Mouse (Mus musculus) megakaryocyte, embryonic 14.5 days (primary cell): ENCODE measurements around the gene Ankfy1. TPM values are rescaled to one million over a fixed set of nuclear protein-coding genes. Genes with fewer than 3 reads are reported as not detected.
"Not testable (repeated sequence)": the region's sequence is repeated elsewhere in the genome, so short reads cannot be mapped to it uniquely, and the experiment has no call there.

Experiments
- H3K27me3 ChIP-seq: replicated peaks from 2 replicates; pipeline ENCODE3; 2012; ENCODE audit warnings: inconsistent platforms
- H3K36me3 ChIP-seq: replicated peaks from 2 replicates; pipeline ENCODE3; 2012; ENCODE audit warnings: low read length, inconsistent platforms, mixed read lengths
- H3K4me1 ChIP-seq: 2 replicates; pipeline ENCODE4 v1.6.1; 2012; ENCODE audit warnings: inconsistent platforms
- H3K4me3 ChIP-seq: replicated peaks from 2 replicates; pipeline ENCODE3; 2012; ENCODE audit warnings: moderate library complexity, mild to moderate bottlenecking, inconsistent platforms
- H3K9me3 ChIP-seq: 2 replicates; pipeline ENCODE4 v1.6.1; 2012; ENCODE audit warnings: inconsistent platforms
- FLI1 ChIP-seq: IDR thresholded peaks from 2 replicates; pipeline ENCODE4 v1.6.1; 2012; ENCODE audit warnings: low read length, inconsistent platforms, mixed read lengths
- GATA1 ChIP-seq: IDR thresholded peaks from 3 replicates; pipeline ENCODE4 v1.6.1; 2012; ENCODE audit warnings: mixed read lengths, low read length, inconsistent platforms, borderline replicate concordance
- polyA plus RNA-seq: library from polyadenylated mRNA; stranded (reverse); fragments of >175 nt; gene quantifications from 2 replicates; pipeline ENCODE4 v1.2.3, GENCODE M21; 2012; ENCODE audit warnings: low replicate concordance; ENCODE audit not compliant: insufficient read depth

The Ankfy1 gene
- polyA plus RNA-seq, 1 experiment = 3.6 TPM

GRCm38 (mm10) chr11:72712721-72713120, 22.9 kb downstream of the Ankfy1 start:
- Histone ChIP-seq H3K4me1 (peaks cover 13% of the 10 kb centered on the region), H3K27me3 (no peaks in the 10 kb centered on the region), H3K36me3 (peaks cover 61% of the 10 kb centered on the region), H3K4me3 (no peak overlapping the region), H3K9me3 (no peaks in the 10 kb centered on the region; the same call in 1 of the 2 replicates)
- TF ChIP-seq FLI1 = no peak

- Histone ChIP-seq H3K4me3 (no peak overlapping the region), H3K4me1 (peaks cover 3% of the 10 kb centered on the region; the same call in 1 of the 2 replicates), H3K27me3 (no peaks in the 10 kb centered on the region), H3K9me3 (no peaks in the 10 kb centered on the region), H3K36me3 (peaks cover 70% of the 10 kb centered on the region)
- no peak for TF ChIP-seq GATA1
- TF ChIP-seq FLI1 = no peak
Observed at GRCm38 (mm10) chr11:72718161-72718560, 28.4 kb downstream of the Ankfy1 start.

DNA sequence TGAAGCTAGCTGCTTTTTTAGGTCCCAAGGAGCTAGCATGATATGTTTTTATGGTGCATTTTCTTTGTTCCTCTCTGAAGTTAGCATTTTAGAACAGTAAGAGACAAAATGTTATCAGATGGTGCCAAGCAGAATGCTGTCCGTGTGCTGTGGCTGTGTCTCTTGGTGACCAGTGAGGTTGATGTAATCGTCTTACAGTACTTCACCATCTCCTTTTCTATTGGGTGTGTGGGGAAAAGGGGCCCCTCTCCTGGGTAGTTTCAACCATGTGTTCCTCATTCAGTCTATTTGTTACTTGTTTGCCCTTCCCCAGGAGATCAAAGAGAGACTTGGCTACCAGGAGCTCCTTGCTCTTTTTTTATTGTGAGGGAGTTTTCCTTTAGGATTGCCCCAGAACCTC, 33.4 kb downstream of the Ankfy1 start:
- Histone ChIP-seq H3K4me1 (peaks cover under 1% of the 10 kb centered on the region; the same call in 1 of the 2 replicates), H3K36me3 (peaks cover 65% of the 10 kb centered on the region), H3K4me3 (no peak overlapping the region), H3K9me3 (no peaks in the 10 kb centered on the region), H3K27me3 (no peaks in the 10 kb centered on the region)
- no peak for TF ChIP-seq FLI1
- TF ChIP-seq GATA1 = no peak

DNA sequence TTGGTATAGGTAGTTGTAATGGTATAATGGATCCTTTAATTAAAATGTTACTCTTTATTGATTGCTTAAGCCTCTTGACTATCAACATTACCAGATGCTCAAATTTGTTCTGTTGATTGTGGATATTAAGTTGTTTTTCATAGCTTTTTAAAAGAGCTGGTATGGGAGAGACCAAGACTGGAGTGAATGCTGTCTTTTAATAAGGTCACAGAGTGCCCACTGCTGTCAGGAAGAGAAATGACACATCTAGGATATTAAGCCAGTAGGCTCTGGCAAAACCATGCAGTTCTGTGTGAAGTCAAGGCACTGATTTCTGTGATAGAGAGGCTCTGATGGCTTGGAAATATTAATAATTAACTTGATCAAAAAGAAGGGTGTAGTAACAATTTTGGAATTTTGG, 34.1 kb downstream of the Ankfy1 start:
- Histone ChIP-seq H3K4me3 (no peak overlapping the region), H3K27me3 (no peaks in the 10 kb centered on the region), H3K36me3 (peaks cover 66% of the 10 kb centered on the region), H3K9me3 (no peaks in the 10 kb centered on the region), H3K4me1 (no peaks in the 10 kb centered on the region)
- no peak for TF ChIP-seq FLI1
- TF ChIP-seq GATA1 = no peak

DNA sequence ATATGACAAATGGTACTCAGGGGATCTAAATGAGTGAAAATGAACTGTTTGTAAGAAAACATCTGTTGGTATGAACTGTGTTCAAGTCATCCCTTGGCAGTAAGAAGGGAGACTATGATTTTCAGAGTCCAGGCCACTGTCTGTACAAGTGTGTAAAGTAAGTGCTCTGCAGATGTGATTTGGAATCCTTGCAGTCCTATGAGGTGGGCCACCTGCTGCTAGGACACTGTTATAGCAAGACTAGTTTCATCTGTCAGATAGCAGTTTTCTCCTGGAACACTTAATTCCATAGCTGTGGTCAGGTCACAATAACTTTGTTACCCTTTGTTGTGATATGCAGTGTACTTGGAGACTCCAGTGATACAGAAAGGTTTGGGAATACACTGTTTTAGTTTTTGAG, 36.2 kb downstream of the Ankfy1 start:
- H3K4me1 ChIP-seq = no peaks in the 10 kb centered on the region
- no peak overlapping the region for H3K4me3 ChIP-seq
- H3K27me3 ChIP-seq = no peaks in the 10 kb centered on the region
- no peak for TF ChIP-seq FLI1
- TF ChIP-seq GATA1 = no peak
- no peaks in the 10 kb centered on the region for H3K9me3 ChIP-seq
- H3K36me3 ChIP-seq = peaks cover 77% of the 10 kb centered on the region

- Histone ChIP-seq H3K4me3 (no peak overlapping the region), H3K4me1 (peaks cover 27% of the 10 kb centered on the region), H3K36me3 (peaks cover 87% of the 10 kb centered on the region), H3K9me3 (no peaks in the 10 kb centered on the region), H3K27me3 (no peaks in the 10 kb centered on the region)
- TF ChIP-seq FLI1 = no peak
- no peak for TF ChIP-seq GATA1
Observed at GRCm38 (mm10) chr11:72733736-72734135, 43.9 kb downstream of the Ankfy1 start.

DNA sequence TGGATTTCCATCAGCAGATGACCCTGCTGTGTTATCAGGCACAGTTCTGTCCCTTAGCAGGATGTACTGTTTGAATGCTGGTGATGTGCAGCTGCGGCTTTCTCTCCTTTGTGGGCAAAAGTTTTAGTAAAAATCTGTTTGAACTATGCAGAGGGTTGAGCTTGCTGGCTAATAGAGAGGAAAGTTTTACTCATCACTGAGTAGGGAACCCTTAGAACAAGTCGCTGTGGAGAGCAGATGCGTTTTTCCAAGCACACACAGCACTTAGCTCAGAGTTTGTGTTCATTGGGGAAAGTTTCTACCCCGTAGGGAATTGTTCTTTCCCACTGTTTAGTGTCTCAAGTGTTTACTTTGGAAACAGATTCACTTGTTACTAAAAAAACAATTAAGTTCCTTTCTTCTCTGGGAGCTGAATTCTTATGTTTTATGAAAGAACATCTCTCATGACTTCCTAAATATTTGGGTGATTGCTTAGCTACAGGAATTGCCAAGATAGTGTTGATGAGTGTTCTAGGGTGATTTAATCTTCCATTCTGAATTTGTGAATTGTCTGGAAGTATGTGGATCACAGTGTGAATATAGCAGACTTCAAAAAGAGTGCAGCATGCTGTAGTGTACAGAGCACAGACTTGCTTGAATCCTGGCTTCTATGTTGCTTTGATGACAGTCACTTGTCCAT, 45.2 kb downstream of the Ankfy1 start:
- Histone ChIP-seq H3K4me3 (no peak overlapping the region), H3K4me1 (peaks cover 39% of the 10 kb centered on the region), H3K36me3 (peaks cover 87% of the 10 kb centered on the region), H3K27me3 (no peaks in the 10 kb centered on the region), H3K9me3 (no peaks in the 10 kb centered on the region)
- no peak for TF ChIP-seq GATA1
- no peak for TF ChIP-seq FLI1

GRCm38 (mm10) chr11:72735519-72735860, 45.7 kb downstream of the Ankfy1 start:
- Histone ChIP-seq H3K4me1 (peaks cover 42% of the 10 kb centered on the region), H3K9me3 (no peaks in the 10 kb centered on the region), H3K4me3 (no peak overlapping the region), H3K36me3 (peaks cover 87% of the 10 kb centered on the region), H3K27me3 (no peaks in the 10 kb centered on the region)
- TF ChIP-seq FLI1 = no peak
- TF ChIP-seq GATA1 = no peak

DNA sequence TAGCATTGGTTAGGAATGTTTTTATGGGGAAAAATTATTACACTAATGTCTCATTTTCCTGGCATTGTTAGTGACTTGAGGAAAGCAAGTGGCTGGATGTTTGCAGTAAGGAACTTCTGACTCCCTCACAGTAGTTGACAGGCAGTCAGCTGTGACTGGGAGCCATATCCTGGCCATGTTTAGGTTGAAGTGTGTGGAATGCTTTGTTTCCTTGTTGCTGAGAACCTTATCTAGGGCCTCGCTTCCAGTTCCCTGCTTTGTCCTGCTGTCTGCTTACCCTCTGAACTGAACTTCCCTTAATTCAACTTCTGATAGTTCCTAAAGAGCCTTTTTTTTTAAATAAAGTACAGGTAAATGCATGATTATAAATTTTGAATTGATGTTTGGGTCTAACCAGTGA, 46.5 kb downstream of the Ankfy1 start:
- H3K27me3 ChIP-seq = no peaks in the 10 kb centered on the region
- peaks cover 43% of the 10 kb centered on the region for H3K4me1 ChIP-seq
- no peaks in the 10 kb centered on the region for H3K9me3 ChIP-seq
- H3K4me3 ChIP-seq = no peak overlapping the region
- TF ChIP-seq FLI1 (no peak), GATA1 (no peak)
- peaks cover 87% of the 10 kb centered on the region for H3K36me3 ChIP-seq

- Histone ChIP-seq H3K4me1 (peaks cover 43% of the 10 kb centered on the region), H3K36me3 (peaks cover 87% of the 10 kb centered on the region)
- not testable (repeated sequence) for H3K4me3 ChIP-seq, H3K9me3 ChIP-seq, H3K27me3 ChIP-seq
Observed at GRCm38 (mm10) chr11:72737517-72737916, 47.7 kb downstream of the Ankfy1 start.

DNA sequence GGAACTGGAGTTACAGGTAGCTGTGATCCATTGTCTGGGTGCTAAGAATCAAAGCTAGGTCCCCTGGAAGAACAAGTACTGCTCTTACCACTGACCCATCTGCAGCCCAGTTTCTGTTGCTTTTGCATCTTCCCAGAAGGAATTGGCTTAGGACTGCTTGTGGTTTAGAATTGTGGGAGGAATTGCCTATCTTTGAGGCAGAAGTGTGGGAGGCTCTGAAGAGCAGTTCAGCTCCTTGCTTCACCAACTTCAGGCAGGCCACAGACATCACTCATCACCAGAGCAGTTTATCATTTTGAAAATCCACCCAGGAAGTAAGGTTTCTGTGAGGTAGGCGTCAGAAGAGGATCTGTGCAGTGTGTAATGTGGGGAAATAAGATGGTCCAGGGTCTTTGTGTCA, 49.2 kb downstream of the Ankfy1 start:
- H3K4me1 ChIP-seq = peaks cover 43% of the 10 kb centered on the region
- TF ChIP-seq FLI1 = no peak
- no peak for TF ChIP-seq GATA1
- peaks cover 86% of the 10 kb centered on the region for H3K36me3 ChIP-seq

More for the DNA sequence above, 49.2 kb downstream of the Ankfy1 start:
- no peaks in the 10 kb centered on the region for H3K27me3 ChIP-seq
- H3K4me3 ChIP-seq = no peak overlapping the region
- H3K9me3 ChIP-seq = no peaks in the 10 kb centered on the region
